Mouse (Mus musculus) kidney, adult 2 months (tissue): ENCODE data around the gene 4933434E20Rik. TPM values are rescaled to one million over a fixed set of nuclear protein-coding genes. Genes with fewer than 3 reads are reported as not detected.

Experiments
- DNase-seq: peaks from one replicate; pipeline ENCODE4 v3.0.0; 2021
- H3K27ac ChIP-seq: fragments of 200-500 bp; 2 replicates; pipeline ENCODE4 v1.5.1; 2012; ENCODE audit warnings: low read depth, low read length, control low read depth, inconsistent platforms; ENCODE audit not compliant: insufficient read depth
- H3K27me3 ChIP-seq: fragments of 200-500 bp; replicated peaks from 2 replicates; pipeline ENCODE4 v1.6.1; 2012; ENCODE audit warnings: mild to moderate bottlenecking, moderate library complexity, low read length, inconsistent platforms; ENCODE audit not compliant: control insufficient read depth, insufficient read depth
- H3K36me3 ChIP-seq: fragments of 200-500 bp; 2 replicates; pipeline ENCODE4 v1.6.1; 2012; ENCODE audit warnings: mild to moderate bottlenecking, moderate library complexity, low read length, inconsistent platforms; ENCODE audit not compliant: control insufficient read depth, insufficient read depth
- H3K4me1 ChIP-seq: fragments of 200-500 bp; 2 replicates; pipeline ENCODE4 v1.6.1; 2011; ENCODE audit warnings: low read length; ENCODE audit not compliant: control insufficient read depth, insufficient read depth
- H3K4me3 ChIP-seq: fragments of 200-500 bp; 2 replicates; pipeline ENCODE4 v1.5.1; 2011; ENCODE audit warnings: mild to moderate bottlenecking, low read depth, low read length, control low read depth; ENCODE audit not compliant: insufficient read depth
- CTCF ChIP-seq: fragments of 200-500 bp; conservative IDR thresholded peaks from 2 replicates; pipeline ENCODE4 v1.5.1; 2011; ENCODE audit warnings: low read depth, mild to moderate bottlenecking, control low read depth, low read length, moderate library complexity, mixed read lengths; ENCODE audit not compliant: insufficient read depth, insufficient read length
- POLR2A ChIP-seq: fragments of 200-500 bp; IDR thresholded peaks from one replicate; pipeline ENCODE4 v1.6.1; 2011; ENCODE audit warnings: low read depth, low read length, control low read depth
- WGBS: fragments of 180-500 bp; shearing (Covaris S2); methylation state at CpG from one replicate; pipeline ENCODE4 v1.1.7; 2018; 5-methylcytosine and 5-hydroxymethylcytosine counted together
- polyA plus RNA-seq: library from polyadenylated mRNA; depleted of rRNA; stranded (reverse); fragments of >200 nt; gene quantifications from 2 replicates; pipeline ENCODE4 v1.2.3, GENCODE M21; 2012

4933434E20Rik gene
- polyA plus RNA-seq, 1 experiment = 56.2 TPM

DNA sequence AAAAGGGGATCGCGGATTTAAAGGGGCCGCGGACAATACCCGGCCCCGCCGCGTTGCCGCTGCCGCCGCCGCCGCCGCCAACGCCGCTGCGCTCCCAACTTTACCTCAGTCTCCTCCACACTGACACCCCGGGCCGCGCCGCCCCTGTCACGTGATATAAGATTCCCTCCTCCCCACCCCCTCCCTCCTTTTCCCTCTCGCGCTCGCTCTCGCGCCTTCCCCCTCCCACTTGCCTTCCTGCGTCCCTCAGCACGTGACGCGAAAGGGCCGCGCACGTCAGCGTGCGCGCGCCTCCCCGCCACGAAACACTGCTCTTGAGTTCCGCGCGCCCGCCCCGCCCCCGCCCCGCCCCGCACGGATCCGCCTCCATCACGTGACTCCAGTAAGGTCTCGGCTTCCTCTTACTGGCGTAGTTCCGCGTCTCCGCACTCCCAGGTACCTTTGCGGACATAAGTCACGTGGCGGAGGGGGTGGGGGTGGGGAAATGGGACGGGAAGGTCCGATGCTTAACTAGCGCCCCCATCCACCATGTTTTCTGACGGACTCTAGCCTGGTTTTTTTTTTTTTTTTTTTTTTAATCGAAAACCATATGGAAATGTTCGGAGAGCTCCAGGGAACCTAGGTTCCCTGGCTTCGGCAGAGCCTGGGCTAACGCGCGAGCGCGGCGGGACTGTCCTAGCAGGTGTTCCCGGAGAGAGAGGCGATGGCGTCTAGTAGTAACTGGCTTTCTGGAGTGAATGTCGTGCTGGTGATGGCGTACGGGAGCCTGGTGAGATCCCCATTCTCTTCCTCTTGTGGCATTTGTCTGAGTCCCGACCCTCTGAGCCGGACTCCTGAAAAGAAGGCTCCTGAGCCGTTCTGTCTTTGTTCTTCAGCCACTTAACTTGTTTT, 1.2 kb downstream of the 4933434E20Rik start, which contains the start of gene Ubap2l:
Ubap2l (minus strand) TSS at position 278 of the 891 bp plus-strand sequence.
- peaks cover 3% of the 10 kb centered on the region for H3K36me3 ChIP-seq
- H3K4me3 ChIP-seq = peak within 1 kb of the TSS; percentile 92
- TF ChIP-seq CTCF (no peak), POLR2A (peak; percentile 65)
- peak; percentile 98 for DNase-seq
- peaks cover 3% of the 10 kb centered on the region for H3K4me1 ChIP-seq
- H3K27ac ChIP-seq = peak within 1 kb of the TSS; percentile 84
- under 1% methylated on average over 80 of the region's 81 CpGs for WGBS
- no peaks in the 10 kb centered on the region for H3K27me3 ChIP-seq

DNA sequence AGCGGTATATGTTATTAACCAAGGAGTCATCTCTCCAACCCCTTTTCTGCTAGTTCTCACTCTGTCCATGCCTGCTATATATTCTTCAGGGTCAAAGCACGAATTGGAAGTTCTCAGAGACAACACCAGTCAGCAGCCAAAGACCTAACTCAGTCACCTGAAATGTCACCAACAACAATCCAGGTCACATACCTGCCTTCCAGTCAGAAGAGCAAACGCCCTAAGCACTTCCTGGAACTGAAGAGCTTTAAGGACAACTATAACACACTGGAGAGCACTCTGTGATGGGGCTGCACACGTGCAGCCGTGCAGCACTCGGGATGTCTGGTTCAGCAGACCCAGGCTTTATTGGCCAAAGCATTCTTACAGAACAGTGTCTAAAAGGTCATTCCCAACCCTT, 10.1 kb downstream of the 4933434E20Rik start:
- 86% methylated on average over 6 of the region's 6 CpGs for WGBS
- TF ChIP-seq POLR2A = no peak
- TF ChIP-seq CTCF = no peak
- H3K36me3 ChIP-seq = peaks cover 7% of the 10 kb centered on the region; the same call in 1 of the 2 replicates

DNA sequence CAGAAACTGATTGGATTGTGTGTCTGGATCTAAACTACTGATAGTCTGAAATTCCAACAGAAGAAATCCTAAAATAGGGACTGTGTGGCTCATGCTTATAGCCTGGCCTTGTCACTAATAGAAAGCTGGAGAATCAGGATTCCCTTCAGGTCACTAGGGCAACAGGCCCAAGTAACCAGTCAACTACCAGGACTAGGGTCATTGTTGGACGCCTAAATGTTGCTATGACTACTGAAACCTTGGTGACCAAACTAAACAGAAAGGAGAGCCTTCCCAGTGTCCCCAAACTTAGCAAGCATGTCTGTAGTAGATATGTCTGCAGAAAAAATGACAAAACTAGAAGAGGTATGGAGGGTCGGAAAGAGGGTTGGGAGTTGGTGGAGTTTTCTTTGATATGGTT, 11.1 kb downstream of the 4933434E20Rik start:
- H3K4me3 ChIP-seq = no peak overlapping the region
- DNase-seq = no peak
- TF ChIP-seq CTCF (no peak), POLR2A (no peak)
- no peaks in the 10 kb centered on the region for H3K27me3 ChIP-seq
- H3K36me3 ChIP-seq = peaks cover 6% of the 10 kb centered on the region; the same call in 1 of the 2 replicates
- no peaks in the 10 kb centered on the region for H3K4me1 ChIP-seq
- 65% methylated on average over 2 of the region's 2 CpGs for WGBS
- no peak overlapping the region for H3K27ac ChIP-seq

More for the DNA sequence above, 10.1 kb downstream of the 4933434E20Rik start:
- no peak for DNase-seq
- no peaks in the 10 kb centered on the region for H3K27me3 ChIP-seq
- H3K27ac ChIP-seq = no peak overlapping the region
- H3K4me1 ChIP-seq = no peaks in the 10 kb centered on the region
- no peak overlapping the region for H3K4me3 ChIP-seq

DNA sequence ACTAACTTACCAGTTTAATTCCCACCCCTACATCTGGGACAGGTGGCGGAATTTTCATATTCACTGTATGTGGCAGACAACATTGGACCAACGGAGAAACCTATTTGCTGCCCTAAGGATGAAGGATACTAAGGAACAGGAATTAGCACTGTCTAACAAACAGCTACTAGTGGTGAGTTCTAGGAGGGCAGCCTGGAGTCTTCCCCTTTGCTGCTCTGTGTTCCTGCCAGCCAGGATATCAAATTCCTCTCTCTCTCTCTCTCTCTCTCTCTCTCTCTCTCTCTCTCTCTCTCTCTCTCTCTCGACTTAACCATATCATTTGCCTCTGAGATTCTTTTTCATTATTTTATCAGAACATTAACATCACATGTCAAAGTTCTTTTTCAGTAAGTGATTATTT, 12.9 kb downstream of the 4933434E20Rik start:
- H3K4me1 ChIP-seq = no peaks in the 10 kb centered on the region
- peaks cover 5% of the 10 kb centered on the region; the same call in 1 of the 2 replicates for H3K36me3 ChIP-seq
- no peaks in the 10 kb centered on the region for H3K27me3 ChIP-seq
- no peak overlapping the region for H3K27ac ChIP-seq
- no peak overlapping the region for H3K4me3 ChIP-seq
- no peak for DNase-seq
- 72% methylated on average over 3 of the region's 3 CpGs for WGBS
- TF ChIP-seq CTCF (no peak), POLR2A (no peak)

DNA sequence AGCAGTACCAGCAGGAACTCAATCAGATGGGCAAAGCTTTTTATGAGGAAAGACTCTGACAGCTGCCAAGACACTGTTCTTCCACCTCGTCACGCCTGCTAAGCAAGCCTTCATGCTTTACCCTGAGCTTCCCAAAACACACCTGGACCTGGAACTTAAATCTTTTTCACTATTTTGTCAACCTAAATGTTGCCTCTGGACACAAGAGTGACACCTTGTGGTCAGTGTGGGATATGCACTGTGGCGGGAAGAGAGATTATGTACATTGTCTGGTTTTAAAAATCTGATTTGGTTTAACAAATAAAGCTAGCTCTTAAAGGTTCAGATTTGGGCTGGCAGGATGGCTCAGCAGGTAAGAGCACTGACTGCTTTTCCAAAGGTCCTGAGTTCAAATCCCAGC, 14.1 kb downstream of the 4933434E20Rik start:
- peaks cover 3% of the 10 kb centered on the region; the same call in 1 of the 2 replicates for H3K36me3 ChIP-seq
- TF ChIP-seq POLR2A = no peak
- peak; percentile 45 for TF ChIP-seq CTCF
- no peak overlapping the region for H3K27ac ChIP-seq
- WGBS = 29% methylated on average over 3 of the region's 3 CpGs
- no peaks in the 10 kb centered on the region for H3K27me3 ChIP-seq
- H3K4me3 ChIP-seq = no peak overlapping the region
- DNase-seq = peak; percentile 50
- no peaks in the 10 kb centered on the region for H3K4me1 ChIP-seq

DNA sequence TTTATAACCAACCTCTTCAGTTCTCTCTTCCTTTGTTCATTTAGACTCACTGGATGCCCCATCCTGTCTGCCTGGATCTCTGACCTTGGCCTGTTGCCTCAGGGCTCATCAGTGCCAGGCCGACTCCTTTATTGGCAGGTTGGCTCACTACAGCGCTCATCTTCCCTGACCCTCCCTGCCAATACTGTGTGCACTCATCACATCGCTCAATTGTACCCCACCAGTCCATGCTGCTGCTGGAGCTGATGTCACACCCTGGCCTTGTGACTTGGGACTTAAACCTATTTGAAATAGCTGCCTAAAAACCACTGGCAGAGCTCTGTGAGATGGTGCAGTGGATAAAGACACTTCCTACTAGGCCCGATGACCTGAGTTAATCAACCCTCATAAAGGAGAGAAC, 16.4 kb downstream of the 4933434E20Rik start:
- H3K4me1 ChIP-seq = no peaks in the 10 kb centered on the region

DNA sequence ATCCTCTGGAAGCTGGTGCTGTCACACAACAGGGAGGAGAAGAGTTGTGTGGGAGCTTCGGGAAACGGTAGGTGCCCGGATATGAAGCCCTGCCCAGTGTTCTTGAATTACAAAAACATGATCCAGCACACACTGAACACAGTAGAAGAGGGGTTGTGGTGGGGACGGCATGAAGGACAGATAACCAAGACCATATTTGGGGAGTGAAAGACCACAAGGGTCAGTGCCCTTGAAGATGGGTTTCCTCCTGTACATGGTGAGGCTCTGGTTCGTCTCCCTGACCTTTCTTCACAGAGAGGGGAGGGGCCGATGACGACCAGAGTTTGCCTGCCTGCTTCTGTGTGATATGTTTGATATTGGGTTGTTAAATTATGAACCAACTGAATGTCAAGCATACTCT, 18.3 kb downstream of the 4933434E20Rik start:
- no peak overlapping the region for H3K4me3 ChIP-seq
- H3K4me1 ChIP-seq = no peaks in the 10 kb centered on the region
- no peaks in the 10 kb centered on the region for H3K27me3 ChIP-seq
- 40% methylated on average over 7 of the region's 7 CpGs for whole genome bisulfite sequencing
- no peak for DNase-seq
- TF ChIP-seq CTCF = no peak
- TF ChIP-seq POLR2A = no peak
- H3K27ac ChIP-seq = no peak overlapping the region
- H3K36me3 ChIP-seq = no peaks in the 10 kb centered on the region

More for the DNA sequence above, 16.4 kb downstream of the 4933434E20Rik start:
- TF ChIP-seq POLR2A (no peak), CTCF (no peak)
- WGBS = 77% methylated on average over 4 of the region's 4 CpGs
- Histone ChIP-seq H3K36me3 (0 out of 2 replicates have a peak, but pooled peaks cover 2% of the 10 kb centered on the region), H3K27me3 (no peaks in the 10 kb centered on the region), H3K4me3 (no peak overlapping the region), H3K27ac (no peak overlapping the region)
- DNase-seq = no peak
